Mouse (Mus musculus) kidney, embryonic 15.5 days (tissue): ENCODE results near the gene Klhl29. TPM values are rescaled to one million over a fixed set of nuclear protein-coding genes. Genes with fewer than 3 reads are reported as not detected.

Experiments
- ATAC-seq: fragments of 200-750 bp; cut with Nextera tagmentation; replicated peaks from 2 replicates; pipeline ENCODE4 v1.8.0; 2017; ENCODE audit warnings: moderate TSS enrichment; ENCODE audit not compliant: low FRiP score
- H3K27ac ChIP-seq: fragments of 300-500 bp; sonication (generic); 2 replicates; pipeline ENCODE4 v1.5.1; 2015; ENCODE audit warnings: mild to moderate bottlenecking, inconsistent platforms
- H3K27me3 ChIP-seq: fragments of 300-500 bp; sonication (generic); 2 replicates; pipeline ENCODE4 v1.6.1; 2015; ENCODE audit warnings: inconsistent platforms
- H3K36me3 ChIP-seq: fragments of 300-500 bp; sonication (generic); 2 replicates; pipeline ENCODE4 v1.6.1; 2015; ENCODE audit warnings: inconsistent platforms
- H3K4me1 ChIP-seq: fragments of 300-500 bp; sonication (generic); 2 replicates; pipeline ENCODE4 v1.6.1; 2015; ENCODE audit warnings: inconsistent platforms
- H3K4me2 ChIP-seq: fragments of 300-500 bp; sonication (generic); 2 replicates; pipeline ENCODE4 v1.6.1; 2015; ENCODE audit warnings: moderate library complexity, mild to moderate bottlenecking, inconsistent platforms
- H3K4me3 ChIP-seq: fragments of 300-500 bp; sonication (generic); replicated peaks from 2 replicates; pipeline ENCODE4 v1.5.1; 2015; ENCODE audit warnings: mild to moderate bottlenecking, inconsistent platforms
- H3K9ac ChIP-seq: fragments of 300-500 bp; sonication (generic); 2 replicates; pipeline ENCODE4 v1.6.1; 2015; ENCODE audit warnings: mild to moderate bottlenecking, inconsistent platforms
- H3K9me3 ChIP-seq: fragments of 300-500 bp; sonication (generic); replicated peaks from 2 replicates; pipeline ENCODE4 v1.6.1; 2016; ENCODE audit warnings: inconsistent platforms
- WGBS: fragments of 180-500 bp; shearing (Covaris S2); methylation state at CpG from one replicate; pipeline ENCODE4 v1.1.7; 2015; ENCODE audit warnings: mixed read lengths; 5-methylcytosine and 5-hydroxymethylcytosine counted together
- polyA plus RNA-seq: library from polyadenylated mRNA; unstranded; fragments of >200 nt; fragmentation: Nextera tagmentation; extraction: Ambion mirVana; gene quantifications from 2 replicates; pipeline ENCODE4 v1.2.1, GENCODE M21; 2015

Klhl29 gene
- polyA plus RNA-seq, 1 experiment from 2014 or later, result 0.64 TPM

GRCm38 (mm10) chr12:5261476-5261875 lies 114.0 kb downstream of the Klhl29 start:
- no peak overlapping the region for H3K27ac ChIP-seq
- H3K9me3 ChIP-seq, result no peaks in the 10 kb centered on the region
- H3K4me2 ChIP-seq, result no peak overlapping the region
- no peak for ATAC-seq
- no peak overlapping the region for H3K9ac ChIP-seq
- H3K4me3 ChIP-seq, result no peak overlapping the region
- 0 out of 2 replicates have a peak, but pooled peaks cover 4% of the 10 kb centered on the region for H3K4me1 ChIP-seq
- H3K27me3 ChIP-seq, result no peaks in the 10 kb centered on the region
- no peaks in the 10 kb centered on the region for H3K36me3 ChIP-seq
- WGBS, result 75% methylated on average over 4 of the region's 4 CpGs

GRCm38 (mm10) chr12:5258779-5259178 lies 116.7 kb downstream of the Klhl29 start:
- Histone ChIP-seq H3K9me3 (no peaks in the 10 kb centered on the region), H3K27me3 (no peaks in the 10 kb centered on the region), H3K9ac (no peak overlapping the region), H3K4me3 (no peak overlapping the region), H3K4me1 (0 out of 2 replicates have a peak, but pooled peaks cover 4% of the 10 kb centered on the region), H3K27ac (no peak overlapping the region), H3K36me3 (no peaks in the 10 kb centered on the region), H3K4me2 (no peak overlapping the region)
- ATAC-seq, result no peak
- 95% methylated on average over 3 of the region's 3 CpGs for WGBS

GRCm38 (mm10) chr12:5257174-5257573 lies 118.3 kb downstream of the Klhl29 start:
- 64% methylated on average over 4 of the region's 4 CpGs for WGBS
- Histone ChIP-seq H3K4me1 (0 out of 2 replicates have a peak, but pooled peaks cover 11% of the 10 kb centered on the region), H3K36me3 (no peaks in the 10 kb centered on the region)

GRCm38 (mm10) chr12:5255079-5255478 lies 120.4 kb downstream of the Klhl29 start:
- Histone ChIP-seq H3K4me1 (peaks cover 15% of the 10 kb centered on the region), H3K27me3 (no peaks in the 10 kb centered on the region), H3K9me3 (no peaks in the 10 kb centered on the region), H3K9ac (no peak overlapping the region), H3K4me3 (no peak overlapping the region), H3K36me3 (no peaks in the 10 kb centered on the region), H3K4me2 (no peak overlapping the region), H3K27ac (no peak overlapping the region)
- WGBS, result 44% methylated on average over 9 of the region's 9 CpGs
- ATAC-seq, result no peak

More at GRCm38 (mm10) chr12:5257174-5257573, 118.3 kb downstream of the Klhl29 start:
- H3K4me3 ChIP-seq, result no peak overlapping the region
- H3K4me2 ChIP-seq, result no peak overlapping the region
- no peak overlapping the region for H3K9ac ChIP-seq
- no peaks in the 10 kb centered on the region for H3K9me3 ChIP-seq
- ATAC-seq, result no peak
- no peak overlapping the region for H3K27ac ChIP-seq
- H3K27me3 ChIP-seq, result no peaks in the 10 kb centered on the region

- H3K4me1 ChIP-seq, result peaks cover 18% of the 10 kb centered on the region
- no peaks in the 10 kb centered on the region for H3K9me3 ChIP-seq
- H3K27ac ChIP-seq, result no peak overlapping the region
- no peak overlapping the region for H3K9ac ChIP-seq
- ATAC-seq, result no peak
- H3K36me3 ChIP-seq, result no peaks in the 10 kb centered on the region
- no peak overlapping the region for H3K4me2 ChIP-seq
- no peak overlapping the region for H3K4me3 ChIP-seq
- H3K27me3 ChIP-seq, result no peaks in the 10 kb centered on the region
- WGBS, result 85% methylated on average over 4 of the region's 4 CpGs
Measured at GRCm38 (mm10) chr12:5254246-5254982, 121.1 kb downstream of the Klhl29 start.

GRCm38 (mm10) chr12:5253289-5254005 lies 122.0 kb downstream of the Klhl29 start:
- Histone ChIP-seq H3K27ac (no peak overlapping the region), H3K9ac (no peak overlapping the region), H3K27me3 (no peaks in the 10 kb centered on the region), H3K36me3 (no peaks in the 10 kb centered on the region), H3K4me1 (peaks cover 20% of the 10 kb centered on the region), H3K9me3 (no peaks in the 10 kb centered on the region), H3K4me3 (no peak overlapping the region), H3K4me2 (no peak overlapping the region)
- 77% methylated on average over 10 of the region's 10 CpGs for WGBS
- ATAC-seq, result no peak

- H3K27me3 ChIP-seq, result no peaks in the 10 kb centered on the region
- H3K4me1 ChIP-seq, result peaks cover 23% of the 10 kb centered on the region
- H3K36me3 ChIP-seq, result no peaks in the 10 kb centered on the region
- no peak overlapping the region for H3K27ac ChIP-seq
- WGBS, result 65% methylated on average over 2 of the region's 2 CpGs
- no peak overlapping the region for H3K4me3 ChIP-seq
- no peaks in the 10 kb centered on the region for H3K9me3 ChIP-seq
- H3K4me2 ChIP-seq, result no peak overlapping the region
- ATAC-seq, result no peak
- H3K9ac ChIP-seq, result no peak overlapping the region
Measured at GRCm38 (mm10) chr12:5252569-5252968, 122.9 kb downstream of the Klhl29 start.

- ATAC-seq, result peak; percentile 66
Measured at GRCm38 (mm10) chr12:5250042-5250441, 125.4 kb downstream of the Klhl29 start.

GRCm38 (mm10) chr12:5249068-5249467 lies 126.4 kb downstream of the Klhl29 start:
- Histone ChIP-seq H3K9ac (no peak overlapping the region), H3K4me3 (no peak overlapping the region), H3K4me2 (no peak overlapping the region), H3K9me3 (no peaks in the 10 kb centered on the region), H3K27me3 (no peaks in the 10 kb centered on the region), H3K36me3 (no peaks in the 10 kb centered on the region), H3K4me1 (peaks cover 46% of the 10 kb centered on the region), H3K27ac (no peak overlapping the region)
- ATAC-seq, result no peak
- WGBS, result 80% methylated on average over 13 of the region's 13 CpGs

More at GRCm38 (mm10) chr12:5250042-5250441, 125.4 kb downstream of the Klhl29 start:
- H3K9me3 ChIP-seq, result no peaks in the 10 kb centered on the region
- H3K36me3 ChIP-seq, result no peaks in the 10 kb centered on the region
- 41% methylated on average over 7 of the region's 7 CpGs for WGBS
- no peak overlapping the region for H3K4me3 ChIP-seq
- no peak overlapping the region for H3K4me2 ChIP-seq
- H3K9ac ChIP-seq, result no peak overlapping the region
- H3K4me1 ChIP-seq, result peaks cover 44% of the 10 kb centered on the region
- no peak overlapping the region for H3K27ac ChIP-seq
- H3K27me3 ChIP-seq, result no peaks in the 10 kb centered on the region

GRCm38 (mm10) chr12:5247505-5247904 lies 128.0 kb downstream of the Klhl29 start:
- Histone ChIP-seq H3K4me1 (peaks cover 44% of the 10 kb centered on the region), H3K27ac (no peak overlapping the region), H3K36me3 (no peaks in the 10 kb centered on the region), H3K4me3 (no peak overlapping the region), H3K9ac (no peak overlapping the region), H3K27me3 (no peaks in the 10 kb centered on the region), H3K9me3 (no peaks in the 10 kb centered on the region), H3K4me2 (no peak overlapping the region)
- ATAC-seq, result no peak
- WGBS, result 19% methylated on average over 6 of the region's 6 CpGs

GRCm38 (mm10) chr12:5246721-5247341 lies 128.7 kb downstream of the Klhl29 start:
- 50% methylated on average over 15 of the region's 15 CpGs for WGBS
- no peak overlapping the region for H3K4me2 ChIP-seq
- no peaks in the 10 kb centered on the region for H3K36me3 ChIP-seq
- H3K4me3 ChIP-seq, result no peak overlapping the region
- no peaks in the 10 kb centered on the region for H3K27me3 ChIP-seq
- peaks cover 44% of the 10 kb centered on the region for H3K4me1 ChIP-seq
- no peak overlapping the region for H3K9ac ChIP-seq
- H3K9me3 ChIP-seq, result no peaks in the 10 kb centered on the region
- H3K27ac ChIP-seq, result 0 out of 2 replicates have a peak overlapping the region, but pooled peaks have one; percentile 27
- no peak for ATAC-seq

- H3K27ac ChIP-seq, result 0 out of 2 replicates have a peak overlapping the region, but pooled peaks have one; percentile 27
- H3K4me2 ChIP-seq, result no peak overlapping the region
- WGBS, result 48% methylated on average over 9 of the region's 9 CpGs
- no peak overlapping the region for H3K4me3 ChIP-seq
- no peaks in the 10 kb centered on the region for H3K27me3 ChIP-seq
- no peak overlapping the region for H3K9ac ChIP-seq
- H3K36me3 ChIP-seq, result no peaks in the 10 kb centered on the region
- H3K4me1 ChIP-seq, result peaks cover 44% of the 10 kb centered on the region
- ATAC-seq, result peak; percentile 65
- H3K9me3 ChIP-seq, result no peaks in the 10 kb centered on the region
Measured at GRCm38 (mm10) chr12:5246193-5246621, 129.3 kb downstream of the Klhl29 start.
